ENCODE assay signal across 22 mouse cellular contexts in genomic region chr17:26635951-26636350, GRCm38 (mm10).
"Had no signal": no experiment of that assay in that cellular context is flagged by ENCODE, and none has a peak within 500 bp of the region (broad histone marks: within the 10 kb centered on the region; RNA-seq: fewer than 3 reads in every experiment).

No protein-coding gene starts in this region.

- H3K4me3 ChIP-seq: heart, adult 2 months; heart, embryonic 13.5 days; heart, embryonic 15.5 days; hindbrain, embryonic 13.5 days; hindbrain, embryonic 15.5 days; limb, embryonic 13.5 days; limb, embryonic 15.5 days; liver, embryonic 12.5 days had no signal

- H3K9ac ChIP-seq: heart, embryonic 13.5 days; heart, embryonic 15.5 days; hindbrain, embryonic 13.5 days; hindbrain, embryonic 15.5 days; limb, embryonic 13.5 days; limb, embryonic 15.5 days; liver, embryonic 12.5 days; liver, embryonic 14.5 days had no signal

- H3K27ac ChIP-seq: heart, adult 2 months; heart, embryonic 13.5 days; heart, embryonic 15.5 days; hindbrain, embryonic 13.5 days; hindbrain, embryonic 15.5 days; hindbrain, postnatal 0 days; limb, embryonic 13.5 days; limb, embryonic 15.5 days; liver, embryonic 12.5 days; liver, embryonic 14.5 days had no signal

- DNase-seq: gastrocnemius, postnatal 14 days; gastrocnemius, postnatal 36 days; heart, adult 11 months; heart, adult 2 months; heart, postnatal 14 days; heart, postnatal 36 days; kidney, adult 11 months; kidney, postnatal 10 days; layer of hippocampus, adult 9-11 months; layer of hippocampus, postnatal 36 days; left cerebral cortex, postnatal 4 days had no signal

- H3K27me3 ChIP-seq: heart, embryonic 13.5 days; heart, embryonic 15.5 days; hindbrain, embryonic 13.5 days; hindbrain, embryonic 15.5 days; limb, embryonic 13.5 days; limb, embryonic 15.5 days; liver, embryonic 12.5 days had no signal

- H3K4me2 ChIP-seq: heart, embryonic 11.5 days; heart, embryonic 13.5 days; heart, embryonic 15.5 days; hindbrain, embryonic 13.5 days; hindbrain, embryonic 15.5 days; limb, embryonic 13.5 days; limb, embryonic 15.5 days; liver, embryonic 12.5 days had no signal

- ATAC-seq: hindbrain, postnatal 0 days; intestine, embryonic 16.5 days; liver, embryonic 12.5 days had no signal

- H3K9me3 ChIP-seq: heart, embryonic 13.5 days; heart, embryonic 15.5 days; hindbrain, embryonic 13.5 days; hindbrain, embryonic 15.5 days; limb, embryonic 13.5 days; limb, embryonic 15.5 days; liver, embryonic 12.5 days had no signal

- H3K4me1 ChIP-seq: hindbrain, embryonic 13.5 days; hindbrain, embryonic 15.5 days; limb, embryonic 13.5 days; limb, embryonic 15.5 days had no signal
